9 mouse cellular contexts compared by ENCODE assay signal in genomic region chr1:120142551-120142950, GRCm38 (mm10). TPM values are rescaled to one million over a fixed set of nuclear protein-coding genes. Genes with fewer than 3 reads are reported as not detected.
A peak's percentile ranks its signal among the peaks of the same experiment; 100 is the strongest.
DNase-seq lines count a peak whose midpoint lies in the region; ATAC-seq and TF ChIP-seq lines count a peak whose summit lies in the region.
"Had no signal": no experiment of that assay in that cellular context is flagged by ENCODE, and none has a peak within 500 bp of the region (broad histone marks: within the 10 kb centered on the region; RNA-seq: fewer than 3 reads in every experiment).

No protein-coding gene starts in this region.

- no peaks in the 10 kb centered on the region for H3K4me1 ChIP-seq in hindbrain, embryonic 15.5 days (replicated peaks)
- peaks cover 9% of the 10 kb centered on the region; the same call in 1 of the 2 replicates for H3K4me1 ChIP-seq in hindbrain, embryonic 10.5 days (replicated peaks)
- H3K4me1 ChIP-seq: megakaryocyte, embryonic 14.5 days had no signal

- no peaks in the 10 kb centered on the region for H3K27me3 ChIP-seq in hindbrain, embryonic 15.5 days
- H3K27me3 ChIP-seq in hindbrain, embryonic 10.5 days (ENCODE audit: insufficient read depth, poor library complexity, severe bottlenecking): no peaks in the 10 kb centered on the region

- no peak for TF ChIP-seq CTCF in left cerebral cortex, adult 2 months (IDR thresholded peaks at IDR 0.05)

- WGBS in hindbrain, embryonic 15.5 days: 58% methylated on average over 5 of the region's 5 CpGs
- 89% methylated on average over 5 of the region's 5 CpGs for WGBS in hindbrain, embryonic 10.5 days

- DNase-seq in hindbrain, embryonic 10.5 days (ENCODE audit: low spot score): no peak
- peak; percentile 20 for DNase-seq in urinary bladder, postnatal 14 days (ENCODE audit: low spot score)
- no peak for DNase-seq in urinary bladder, postnatal 4 days (ENCODE audit: low spot score in 2 of 2)
- peak; percentile 53 for DNase-seq in heart, adult 8-10 months (ENCODE audit: low spot score)
- DNase-seq in thymus, postnatal 25 days: no peak
- DNase-seq in layer of hippocampus, adult 11-12 months (ENCODE audit: low spot score): no peak
- DNase-seq in left cerebral cortex, adult 2 months (ENCODE audit: extremely low spot score in 1 of 2, low spot score in 2 of 2): no peak

- ATAC-seq in hindbrain, embryonic 15.5 days (ENCODE audit: low FRiP score, low read depth): peak; percentile 47; the same call in 1 of the 2 replicates

- no peak overlapping the region for H3K9ac ChIP-seq in hindbrain, embryonic 15.5 days

- no peaks in the 10 kb centered on the region for H3K9me3 ChIP-seq in hindbrain, embryonic 15.5 days
- no peaks in the 10 kb centered on the region for H3K9me3 ChIP-seq in hindbrain, embryonic 10.5 days
- H3K9me3 ChIP-seq: megakaryocyte, embryonic 14.5 days had no signal

- no peak overlapping the region for H3K4me2 ChIP-seq in hindbrain, embryonic 15.5 days

- H3K4me3 ChIP-seq in hindbrain, embryonic 15.5 days: no peak overlapping the region
- H3K4me3 ChIP-seq in hindbrain, embryonic 10.5 days: no peak overlapping the region
- H3K4me3 ChIP-seq in left cerebral cortex, adult 2 months: no peak overlapping the region
- H3K4me3 ChIP-seq: megakaryocyte, embryonic 14.5 days had no signal

- H3K36me3 ChIP-seq in hindbrain, embryonic 15.5 days: no peaks in the 10 kb centered on the region
- no peaks in the 10 kb centered on the region for H3K36me3 ChIP-seq in hindbrain, embryonic 10.5 days

- intact Hi-C loops in left cerebral cortex, adult 2 months (cut with DNase I): no loop called here

- H3K27ac ChIP-seq in hindbrain, embryonic 15.5 days (replicated peaks): no peak overlapping the region
- no peak overlapping the region for H3K27ac ChIP-seq in hindbrain, embryonic 10.5 days
- no peak overlapping the region for H3K27ac ChIP-seq in left cerebral cortex, adult 2 months

RNA-seq across cellular contexts. Expression of gene 3110009E18Rik, which starts 21.6 kb away (rescaled TPM):
- polyA plus RNA-seq in hindbrain, embryonic 15.5 days (2015; fragmentation: Nextera tagmentation; extraction: Ambion mirVana): 13.5 and 15.3 TPM in 2 replicates
- 22.6 and 26.0 TPM in 2 replicates for polyA plus RNA-seq in hindbrain, embryonic 10.5 days (2016; fragmentation: Nextera tagmentation; extraction: Ambion mirVana)
- 1 to 10 TPM; 2.7 to 7.8 (median 5.1) TPM for total RNA-seq in heart, adult 8-10 months (2022)
- 1 to 10 TPM; 6.3 to 6.8 TPM for total RNA-seq in left cerebral cortex, adult 2 months (2021)

RNA-seq across cellular contexts. Expression of gene Dbi, which starts 21.7 kb away (rescaled TPM):
- 1,624 and 1,630 TPM in 2 replicates for polyA plus RNA-seq in hindbrain, embryonic 15.5 days (2015; fragmentation: Nextera tagmentation; extraction: Ambion mirVana)
- polyA plus RNA-seq in hindbrain, embryonic 10.5 days (2016; fragmentation: Nextera tagmentation; extraction: Ambion mirVana): 764 and 766 TPM in 2 replicates
- 100 to 1,000 TPM; 239 to 289 (median 263) TPM for total RNA-seq in heart, adult 8-10 months (2022)
- 100 to 1,000 TPM; 202 to 252 TPM for total RNA-seq in left cerebral cortex, adult 2 months (2021)

Comparison
In these comparisons a context has a peak if more than half of its experiments do, and no peak if none do; other contexts are left out.
1. DNase-seq: peak in urinary bladder, postnatal 14 days (single experiment) and heart, adult 8-10 months (single experiment); none in hindbrain, embryonic 10.5 days (single experiment), urinary bladder, postnatal 4 days (0 of 2), thymus, postnatal 25 days (single experiment), layer of hippocampus, adult 11-12 months (single experiment) and left cerebral cortex, adult 2 months (0 of 2).